Mouse (Mus musculus) kidney, embryonic 15.5 days (tissue): ENCODE data around the gene Pdzd3. TPM values are rescaled to one million over a fixed set of nuclear protein-coding genes. Genes with fewer than 3 reads are reported as not detected.
"Not testable (repeated sequence)": the region's sequence is repeated elsewhere in the genome, so short reads cannot be mapped to it uniquely, and the experiment has no call there.

ENCODE experiments used
- ATAC-seq: fragments of 200-750 bp; cut with Nextera tagmentation; replicated peaks from 2 replicates; pipeline ENCODE4 v1.8.0; 2017; ENCODE audit warnings: moderate TSS enrichment; ENCODE audit not compliant: low FRiP score
- H3K27ac ChIP-seq: fragments of 300-500 bp; sonication (generic); 2 replicates; pipeline ENCODE4 v1.5.1; 2015; ENCODE audit warnings: mild to moderate bottlenecking, inconsistent platforms
- H3K27me3 ChIP-seq: fragments of 300-500 bp; sonication (generic); 2 replicates; pipeline ENCODE4 v1.6.1; 2015; ENCODE audit warnings: inconsistent platforms
- H3K36me3 ChIP-seq: fragments of 300-500 bp; sonication (generic); 2 replicates; pipeline ENCODE4 v1.6.1; 2015; ENCODE audit warnings: inconsistent platforms
- H3K4me1 ChIP-seq: fragments of 300-500 bp; sonication (generic); 2 replicates; pipeline ENCODE4 v1.6.1; 2015; ENCODE audit warnings: inconsistent platforms
- H3K4me2 ChIP-seq: fragments of 300-500 bp; sonication (generic); 2 replicates; pipeline ENCODE4 v1.6.1; 2015; ENCODE audit warnings: moderate library complexity, mild to moderate bottlenecking, inconsistent platforms
- H3K4me3 ChIP-seq: fragments of 300-500 bp; sonication (generic); replicated peaks from 2 replicates; pipeline ENCODE4 v1.5.1; 2015; ENCODE audit warnings: mild to moderate bottlenecking, inconsistent platforms
- H3K9ac ChIP-seq: fragments of 300-500 bp; sonication (generic); 2 replicates; pipeline ENCODE4 v1.6.1; 2015; ENCODE audit warnings: mild to moderate bottlenecking, inconsistent platforms
- H3K9me3 ChIP-seq: fragments of 300-500 bp; sonication (generic); replicated peaks from 2 replicates; pipeline ENCODE4 v1.6.1; 2016; ENCODE audit warnings: inconsistent platforms
- WGBS: fragments of 180-500 bp; shearing (Covaris S2); methylation state at CpG from one replicate; pipeline ENCODE4 v1.1.7; 2015; ENCODE audit warnings: mixed read lengths; 5-methylcytosine and 5-hydroxymethylcytosine counted together
- polyA plus RNA-seq: library from polyadenylated mRNA; unstranded; fragments of >200 nt; fragmentation: Nextera tagmentation; extraction: Ambion mirVana; gene quantifications from 2 replicates; pipeline ENCODE4 v1.2.1, GENCODE M21; 2015

Pdzd3 gene
- polyA plus RNA-seq, result 7.8 and 8.5 TPM in 2 replicates

GRCm38 (mm10) chr9:44251314-44251713, at the start of gene Pdzd3:
Pdzd3 (minus strand) TSS chr9:44251471.
- peaks cover 51% of the 10 kb centered on the region for H3K4me1 ChIP-seq
- H3K27ac ChIP-seq, result peak within 1 kb of the TSS; percentile 3; the same call in 1 of the 2 replicates
- H3K36me3 ChIP-seq, result no peaks in the 10 kb centered on the region
- H3K4me2 ChIP-seq, result peak within 1 kb of the TSS; percentile 40
- H3K9me3 ChIP-seq, result no peaks in the 10 kb centered on the region
- no peaks in the 10 kb centered on the region for H3K27me3 ChIP-seq
- WGBS, result 56% methylated on average over 10 of the region's 10 CpGs
- ATAC-seq, result no peak
- no peak within 1 kb of the TSS for H3K9ac ChIP-seq
- H3K4me3 ChIP-seq, result peak within 1 kb of the TSS; percentile 10; the same call in 1 of the 2 replicates

DNA sequence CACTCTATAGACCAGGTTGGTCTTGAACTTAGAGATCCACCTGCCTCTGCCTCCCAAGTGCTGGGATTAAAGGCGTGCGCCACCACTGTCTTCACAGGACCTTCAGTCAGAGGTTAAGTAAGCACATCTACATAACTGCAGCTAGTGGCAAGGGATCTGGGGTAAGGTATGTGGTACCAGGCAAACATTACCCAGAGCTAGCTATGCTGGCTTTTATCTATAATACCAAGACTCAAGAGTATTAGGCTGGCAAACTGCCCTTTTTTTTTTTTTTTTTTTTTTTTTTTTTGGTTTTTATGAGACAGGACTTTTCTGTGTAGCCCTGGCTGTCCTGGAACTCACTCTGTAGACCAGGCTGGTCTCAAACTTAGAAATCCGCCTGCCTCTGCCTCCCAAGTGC, 48.7 kb upstream of the Pdzd3 start:
- peaks cover 80% of the 10 kb centered on the region for H3K36me3 ChIP-seq
- H3K4me2 ChIP-seq, H3K4me3 ChIP-seq, H3K27ac ChIP-seq, ATAC-seq, H3K9me3 ChIP-seq, H3K9ac ChIP-seq, H3K27me3 ChIP-seq: not testable (repeated sequence)
- 91% methylated on average over 3 of the region's 3 CpGs for WGBS
- peaks cover 13% of the 10 kb centered on the region for H3K4me1 ChIP-seq

GRCm38 (mm10) chr9:44292490-44292889, 41.2 kb upstream of the Pdzd3 start:
- Histone ChIP-seq H3K27me3 (peaks cover 19% of the 10 kb centered on the region), H3K4me3 (no peak overlapping the region), H3K4me2 (no peak overlapping the region), H3K9me3 (no peaks in the 10 kb centered on the region), H3K36me3 (peaks cover 74% of the 10 kb centered on the region), H3K9ac (no peak overlapping the region), H3K4me1 (peaks cover 18% of the 10 kb centered on the region), H3K27ac (no peak overlapping the region)
- ATAC-seq, result no peak
- WGBS, result 70% methylated on average over 3 of the region's 3 CpGs

GRCm38 (mm10) chr9:44288959-44289291, 37.7 kb upstream of the Pdzd3 start:
- H3K4me2 ChIP-seq, result peak overlapping the region; percentile 95

GRCm38 (mm10) chr9:44288076-44288958, 37.0 kb upstream of the Pdzd3 start, which contains the start of gene Abcg4:
Abcg4 (minus strand) TSS chr9:44288615.
- H3K9me3 ChIP-seq, result no peaks in the 10 kb centered on the region
- H3K36me3 ChIP-seq, result peaks cover 34% of the 10 kb centered on the region
- H3K4me3 ChIP-seq, result peak within 1 kb of the TSS; percentile 64
- H3K9ac ChIP-seq, result peak within 1 kb of the TSS; percentile 56
- H3K4me2 ChIP-seq, result peak within 1 kb of the TSS; percentile 95
- H3K27me3 ChIP-seq, result peaks cover 34% of the 10 kb centered on the region
- H3K4me1 ChIP-seq, result peaks cover 24% of the 10 kb centered on the region
- 1% methylated on average over 38 of the region's 38 CpGs for WGBS
- ATAC-seq, result peak; percentile 75
- no peak within 1 kb of the TSS for H3K27ac ChIP-seq

More at GRCm38 (mm10) chr9:44288959-44289291, 37.7 kb upstream of the Pdzd3 start:
- Histone ChIP-seq H3K27me3 (peaks cover 34% of the 10 kb centered on the region), H3K36me3 (peaks cover 40% of the 10 kb centered on the region), H3K4me3 (0 out of 2 replicates have a peak overlapping the region, but pooled peaks have one; percentile 64), H3K9ac (no peak overlapping the region), H3K9me3 (no peaks in the 10 kb centered on the region), H3K27ac (no peak overlapping the region), H3K4me1 (peaks cover 24% of the 10 kb centered on the region)
- ATAC-seq, result no peak
- 7% methylated on average over 11 of the region's 11 CpGs for WGBS

DNA sequence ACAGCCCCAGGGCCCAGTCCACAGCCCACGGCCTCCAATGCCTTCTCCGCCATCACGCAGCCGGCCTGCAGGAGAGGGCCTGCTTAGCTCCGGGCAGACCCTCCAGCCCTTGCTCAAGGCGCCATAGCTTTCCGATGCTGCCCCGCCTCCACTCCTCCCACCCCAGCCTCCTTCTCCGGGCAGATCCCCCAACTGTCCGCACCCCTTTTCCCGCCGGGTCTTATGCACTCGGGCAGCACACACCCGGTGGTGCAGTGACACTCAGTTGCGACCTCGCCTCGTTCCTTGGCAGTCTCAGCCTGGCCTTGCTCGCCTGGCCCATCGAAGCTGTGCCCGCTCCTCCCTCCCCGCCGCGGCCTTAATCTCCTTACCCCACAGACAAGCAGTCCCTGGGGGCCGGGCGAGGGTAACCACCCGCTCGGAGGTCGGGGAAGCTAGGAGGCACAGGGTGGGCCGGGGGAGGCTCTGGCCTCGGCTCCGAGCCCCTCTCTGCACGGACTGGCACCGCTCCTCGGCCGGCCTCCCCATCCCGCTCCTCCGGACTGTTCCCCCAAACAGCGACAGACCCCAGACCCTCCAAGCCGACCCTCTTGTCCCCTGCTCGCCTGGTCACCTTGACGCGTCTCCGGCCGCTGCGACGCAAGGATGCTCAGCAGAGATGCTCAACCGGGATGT, 36.3 kb upstream of the Pdzd3 start:
- Histone ChIP-seq H3K9me3 (no peaks in the 10 kb centered on the region), H3K4me1 (peaks cover 24% of the 10 kb centered on the region), H3K4me2 (peak overlapping the region; percentile 95), H3K27ac (no peak overlapping the region), H3K4me3 (peak overlapping the region; percentile 64), H3K36me3 (peaks cover 27% of the 10 kb centered on the region), H3K9ac (peak overlapping the region; percentile 56), H3K27me3 (peaks cover 34% of the 10 kb centered on the region)
- ATAC-seq, result peak; percentile 65
- under 1% methylated on average over 47 of the region's 47 CpGs for WGBS

DNA sequence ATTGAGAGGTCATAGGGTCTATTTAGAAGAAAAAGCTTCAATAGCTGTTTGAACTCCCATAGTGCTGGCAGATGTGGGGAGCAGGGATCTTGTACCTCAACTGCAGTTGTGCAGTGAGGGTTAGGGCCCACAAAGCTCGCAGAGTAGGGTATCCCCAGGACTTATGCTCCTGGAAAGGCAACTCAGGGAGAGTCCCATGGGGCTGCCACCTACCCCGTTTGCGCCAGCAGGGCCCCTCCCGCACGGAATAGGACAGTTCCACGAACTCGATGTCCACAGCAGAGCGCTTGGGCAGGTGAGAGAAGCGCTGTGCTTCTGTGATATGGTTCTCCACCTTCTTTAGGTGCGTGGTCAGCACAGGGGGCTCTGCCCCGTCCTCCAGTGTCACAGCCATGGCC, 35.7 kb upstream of the Pdzd3 start:
- peak; percentile 10; the same call in 1 of the 2 replicates for ATAC-seq
- H3K4me2 ChIP-seq, result peak overlapping the region; percentile 95
- no peak overlapping the region for H3K27ac ChIP-seq

GRCm38 (mm10) chr9:44286256-44286850, 35.1 kb upstream of the Pdzd3 start:
- H3K27me3 ChIP-seq, result peaks cover 34% of the 10 kb centered on the region
- H3K4me1 ChIP-seq, result peaks cover 24% of the 10 kb centered on the region
- H3K4me2 ChIP-seq, result no peak overlapping the region
- H3K9me3 ChIP-seq, result no peaks in the 10 kb centered on the region
- no peak overlapping the region for H3K27ac ChIP-seq
- ATAC-seq, result no peak
- no peak overlapping the region for H3K4me3 ChIP-seq
- peaks cover 15% of the 10 kb centered on the region for H3K36me3 ChIP-seq
- 3% methylated on average over 6 of the region's 6 CpGs for WGBS
- H3K9ac ChIP-seq, result no peak overlapping the region

More for the DNA sequence above, 35.7 kb upstream of the Pdzd3 start:
- Histone ChIP-seq H3K36me3 (peaks cover 21% of the 10 kb centered on the region), H3K4me3 (peak overlapping the region; percentile 64), H3K9ac (peak overlapping the region; percentile 56), H3K4me1 (peaks cover 24% of the 10 kb centered on the region), H3K27me3 (peaks cover 34% of the 10 kb centered on the region), H3K9me3 (no peaks in the 10 kb centered on the region)
- WGBS, result 15% methylated on average over 11 of the region's 11 CpGs

DNA sequence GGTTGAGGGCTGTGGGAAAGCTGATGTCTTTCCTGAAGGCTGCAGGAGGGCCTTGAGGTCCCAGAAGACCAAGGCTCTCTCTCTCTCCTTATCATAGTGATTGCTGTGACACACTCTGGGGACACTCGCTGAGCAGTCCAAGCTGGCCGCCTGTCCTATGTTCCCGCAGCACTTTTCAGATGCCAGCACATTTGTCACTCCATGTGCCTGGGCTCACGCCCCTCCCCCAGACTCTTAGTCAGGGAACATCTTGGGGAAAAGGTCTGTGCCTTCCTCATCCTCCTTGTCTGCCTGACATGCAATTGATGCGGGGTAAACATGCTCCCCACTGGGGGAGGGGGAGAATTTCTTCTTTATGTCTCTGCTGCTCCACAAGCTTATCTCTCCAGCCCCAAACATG, 31.9 kb upstream of the Pdzd3 start:
- Histone ChIP-seq H3K4me1 (peaks cover 14% of the 10 kb centered on the region), H3K9me3 (no peaks in the 10 kb centered on the region), H3K27me3 (peaks cover 22% of the 10 kb centered on the region), H3K36me3 (no peaks in the 10 kb centered on the region), H3K9ac (no peak overlapping the region), H3K27ac (no peak overlapping the region), H3K4me3 (no peak overlapping the region), H3K4me2 (no peak overlapping the region)
- no peak for ATAC-seq
- 58% methylated on average over 5 of the region's 5 CpGs for WGBS

DNA sequence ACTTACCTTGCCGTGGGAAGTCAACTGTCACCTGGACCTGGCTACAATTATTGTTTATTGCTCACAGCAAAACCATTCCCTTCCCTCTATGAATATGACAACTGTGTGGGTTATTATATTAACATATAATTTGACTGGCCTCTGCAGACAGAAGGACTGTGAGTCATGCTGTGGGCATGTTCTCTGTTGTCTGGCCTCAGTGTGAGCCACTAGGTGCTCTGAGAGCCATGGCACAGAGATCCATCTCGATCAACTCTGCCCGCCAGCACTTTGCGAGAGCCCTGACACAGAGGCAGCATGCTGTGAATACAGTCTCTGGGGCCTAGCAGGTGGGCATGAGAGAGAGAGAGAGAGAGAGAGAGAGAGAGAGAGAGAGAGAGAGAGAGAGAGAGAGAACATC, 18.7 kb upstream of the Pdzd3 start:
- Histone ChIP-seq H3K4me1 (peaks cover 15% of the 10 kb centered on the region), H3K9ac (no peak overlapping the region), H3K4me3 (no peak overlapping the region), H3K36me3 (no peaks in the 10 kb centered on the region), H3K9me3 (no peaks in the 10 kb centered on the region), H3K27me3 (no peaks in the 10 kb centered on the region), H3K27ac (no peak overlapping the region), H3K4me2 (no peak overlapping the region)
- ATAC-seq, result no peak
- 81% methylated on average over 4 of the region's 4 CpGs for WGBS

DNA sequence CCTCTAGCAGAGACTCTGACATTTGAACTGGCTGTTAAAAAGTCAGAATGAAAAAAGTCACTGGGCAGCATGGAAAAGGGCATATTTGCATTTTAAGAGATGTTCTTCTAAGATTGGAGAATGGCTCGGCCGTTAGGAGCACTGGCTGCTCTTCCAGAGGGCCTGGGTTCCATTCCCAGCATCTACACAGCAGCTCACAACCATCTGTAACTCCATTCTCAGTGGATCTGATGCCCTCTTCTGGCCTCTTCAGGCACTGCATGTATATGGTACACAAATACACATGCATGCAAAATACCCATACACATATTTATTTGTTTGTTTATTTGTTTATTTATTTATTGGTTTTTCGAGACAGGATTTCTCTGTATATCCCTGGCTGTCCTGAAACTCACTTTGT, 17.8 kb upstream of the Pdzd3 start:
- 77% methylated on average over 3 of the region's 3 CpGs for WGBS
- Histone ChIP-seq H3K27ac (no peak overlapping the region), H3K4me3 (no peak overlapping the region), H3K36me3 (no peaks in the 10 kb centered on the region), H3K9ac (no peak overlapping the region), H3K4me2 (no peak overlapping the region), H3K27me3 (no peaks in the 10 kb centered on the region), H3K4me1 (peaks cover 15% of the 10 kb centered on the region), H3K9me3 (no peaks in the 10 kb centered on the region)
- ATAC-seq, result no peak

DNA sequence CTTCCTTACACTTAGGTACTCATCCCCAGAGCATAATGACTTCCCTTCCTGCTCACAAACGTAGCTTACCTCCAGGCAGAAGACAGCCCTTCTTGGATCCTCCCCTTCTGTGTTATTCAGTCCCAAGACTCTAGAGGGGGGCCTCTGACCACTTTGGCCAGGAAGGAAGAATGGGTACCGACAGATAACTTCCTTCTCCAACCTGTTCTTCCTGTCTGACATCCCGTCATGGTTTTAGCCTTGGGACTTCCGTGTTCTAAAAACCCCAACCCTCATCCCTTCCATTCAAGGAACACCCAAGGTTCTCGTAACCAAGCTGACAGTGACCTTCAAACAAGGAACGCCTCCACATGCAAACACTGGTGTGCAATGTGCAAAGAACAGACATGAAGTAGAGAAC, 17.2 kb upstream of the Pdzd3 start, which contains the start of gene Nlrx1:
Nlrx1 (minus strand) TSS at position 168 of the 400 bp plus-strand sequence.
- Histone ChIP-seq H3K36me3 (no peaks in the 10 kb centered on the region), H3K4me3 (peak within 1 kb of the TSS; percentile 56), H3K9me3 (no peaks in the 10 kb centered on the region), H3K27me3 (no peaks in the 10 kb centered on the region), H3K9ac (peak within 1 kb of the TSS; percentile 85), H3K4me2 (peak within 1 kb of the TSS; percentile 89), H3K27ac (peak within 1 kb of the TSS; percentile 82), H3K4me1 (peaks cover 15% of the 10 kb centered on the region)
- 78% methylated on average over 6 of the region's 6 CpGs for WGBS
- ATAC-seq, result no peak; the same call in 1 of the 2 replicates
